Mouse (Mus musculus): Measurements from ENCODE around the gene Scarf1. TPM values are rescaled to one million over a fixed set of nuclear protein-coding genes. Genes with fewer than 3 reads are reported as not detected.

The Scarf1 gene
- 9.4 and 12.3 TPM in 2 replicates for polyA plus RNA-seq (2012; rRNA removed)

- H3K27me3 ChIP-seq (ENCODE audit: control insufficient read depth, insufficient read depth, low read length) = no peaks in the 10 kb centered on the region
- H3K36me3 ChIP-seq (ENCODE audit: control insufficient read depth, insufficient read depth, low read length) = peaks cover 13% of the 10 kb centered on the region
- WGBS = 76% methylated on average over 8 of the region's 8 CpGs
- H3K27ac ChIP-seq (ENCODE audit: insufficient read depth, low read depth, low read length) = no peak within 1 kb of the TSS
- TF ChIP-seq POLR2A (IDR thresholded peaks at IDR 0.05; ENCODE audit: low read depth, low read length) = no peak
- TF ChIP-seq CTCF (IDR thresholded peaks at IDR 0.05; ENCODE audit: extremely low read depth, insufficient read length, insufficient replicate concordance, low read depth, low read length) = no peak
- peaks cover 11% of the 10 kb centered on the region for H3K4me1 ChIP-seq (ENCODE audit: control insufficient read depth, insufficient read depth, insufficient read length, low read length)
- peak within 1 kb of the TSS; percentile 49 for H3K4me3 ChIP-seq (ENCODE audit: low read depth, low read length)
These were observed at the start of gene Scarf1 for GRCm38 (mm10) chr11:75513336-75513735. Gene Scarf1, plus strand, starts transcription at chr11:75513540.

GRCm38 (mm10) chr11:75463624-75464023 lies 49.7 kb upstream of the Scarf1 start:
- Histone ChIP-seq H3K36me3 (ENCODE audit: control insufficient read depth, insufficient read depth, low read length) (peaks cover 27% of the 10 kb centered on the region), H3K4me1 (ENCODE audit: control insufficient read depth, insufficient read depth, insufficient read length, low read length) (peaks cover 30% of the 10 kb centered on the region), H3K27ac (ENCODE audit: insufficient read depth, low read depth, low read length) (peak overlapping the region; percentile 44), H3K27me3 (ENCODE audit: control insufficient read depth, insufficient read depth, low read length) (no peaks in the 10 kb centered on the region), H3K4me3 (ENCODE audit: low read depth, low read length) (peak overlapping the region; percentile 97)
- WGBS = 26% methylated on average over 4 of the region's 4 CpGs
- no peak for TF ChIP-seq POLR2A (IDR thresholded peaks at IDR 0.05; ENCODE audit: low read depth, low read length)
- TF ChIP-seq CTCF (IDR thresholded peaks at IDR 0.05; ENCODE audit: extremely low read depth, insufficient read length, insufficient replicate concordance, low read depth, low read length) = no peak

- Histone ChIP-seq H3K4me3 (ENCODE audit: low read depth, low read length) (no peak overlapping the region), H3K4me1 (ENCODE audit: control insufficient read depth, insufficient read depth, insufficient read length, low read length) (peaks cover 29% of the 10 kb centered on the region), H3K36me3 (ENCODE audit: control insufficient read depth, insufficient read depth, low read length) (peaks cover 27% of the 10 kb centered on the region), H3K27me3 (ENCODE audit: control insufficient read depth, insufficient read depth, low read length) (no peaks in the 10 kb centered on the region), H3K27ac (ENCODE audit: insufficient read depth, low read depth, low read length) (no peak overlapping the region)
- TF ChIP-seq POLR2A (IDR thresholded peaks at IDR 0.05; ENCODE audit: low read depth, low read length) (no peak), CTCF (IDR thresholded peaks at IDR 0.05; ENCODE audit: extremely low read depth, insufficient read length, insufficient replicate concordance, low read depth, low read length) (no peak)
- 76% methylated on average over 6 of the region's 6 CpGs for WGBS
These were observed 48.9 kb upstream of the Scarf1 start for GRCm38 (mm10) chr11:75464417-75464816.

DNA sequence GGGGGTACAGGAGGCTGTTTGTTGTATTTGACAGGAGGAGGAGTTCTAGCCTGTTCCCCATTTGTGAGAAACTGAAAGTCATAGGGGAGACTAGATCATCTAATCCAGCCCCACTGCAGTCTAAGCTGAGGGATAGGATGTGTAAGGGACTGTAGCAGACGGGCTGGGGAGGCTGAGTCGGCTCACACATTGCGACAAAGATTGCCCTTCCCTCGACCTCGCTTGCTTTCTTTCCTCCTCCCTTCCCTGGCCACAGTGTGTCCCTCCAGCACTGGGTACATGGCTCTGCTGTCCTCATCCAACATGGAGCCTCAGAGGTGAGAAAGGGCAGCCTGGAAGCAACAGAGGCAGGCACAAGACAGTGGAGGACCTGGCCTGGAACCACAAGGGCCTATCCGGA lies 48.3 kb upstream of the Scarf1 start:
- no peak overlapping the region for H3K27ac ChIP-seq (ENCODE audit: insufficient read depth, low read depth, low read length)
- 78% methylated on average over 6 of the region's 6 CpGs for WGBS
- H3K27me3 ChIP-seq (ENCODE audit: control insufficient read depth, insufficient read depth, low read length) = no peaks in the 10 kb centered on the region
- H3K4me3 ChIP-seq (ENCODE audit: low read depth, low read length) = no peak overlapping the region
- TF ChIP-seq CTCF (IDR thresholded peaks at IDR 0.05; ENCODE audit: extremely low read depth, insufficient read length, insufficient replicate concordance, low read depth, low read length) = no peak
- no peak for TF ChIP-seq POLR2A (IDR thresholded peaks at IDR 0.05; ENCODE audit: low read depth, low read length)
- H3K36me3 ChIP-seq (ENCODE audit: control insufficient read depth, insufficient read depth, low read length) = peaks cover 27% of the 10 kb centered on the region
- H3K4me1 ChIP-seq (ENCODE audit: control insufficient read depth, insufficient read depth, insufficient read length, low read length) = peaks cover 26% of the 10 kb centered on the region

GRCm38 (mm10) chr11:75466731-75467505 lies 46.4 kb upstream of the Scarf1 start:
- 98% methylated on average over 4 of the region's 4 CpGs for WGBS
- H3K36me3 ChIP-seq (ENCODE audit: control insufficient read depth, insufficient read depth, low read length) = peaks cover 27% of the 10 kb centered on the region
- peaks cover 27% of the 10 kb centered on the region for H3K4me1 ChIP-seq (ENCODE audit: control insufficient read depth, insufficient read depth, insufficient read length, low read length)
- peak; percentile 33; the same call in 1 of the 2 replicates for TF ChIP-seq CTCF (IDR thresholded peaks at IDR 0.05; ENCODE audit: extremely low read depth, insufficient read length, insufficient replicate concordance, low read depth, low read length)
- no peak for TF ChIP-seq POLR2A (IDR thresholded peaks at IDR 0.05; ENCODE audit: low read depth, low read length)
- no peak overlapping the region for H3K27ac ChIP-seq (ENCODE audit: insufficient read depth, low read depth, low read length)
- no peak overlapping the region for H3K4me3 ChIP-seq (ENCODE audit: low read depth, low read length)
- no peaks in the 10 kb centered on the region for H3K27me3 ChIP-seq (ENCODE audit: control insufficient read depth, insufficient read depth, low read length)

DNA sequence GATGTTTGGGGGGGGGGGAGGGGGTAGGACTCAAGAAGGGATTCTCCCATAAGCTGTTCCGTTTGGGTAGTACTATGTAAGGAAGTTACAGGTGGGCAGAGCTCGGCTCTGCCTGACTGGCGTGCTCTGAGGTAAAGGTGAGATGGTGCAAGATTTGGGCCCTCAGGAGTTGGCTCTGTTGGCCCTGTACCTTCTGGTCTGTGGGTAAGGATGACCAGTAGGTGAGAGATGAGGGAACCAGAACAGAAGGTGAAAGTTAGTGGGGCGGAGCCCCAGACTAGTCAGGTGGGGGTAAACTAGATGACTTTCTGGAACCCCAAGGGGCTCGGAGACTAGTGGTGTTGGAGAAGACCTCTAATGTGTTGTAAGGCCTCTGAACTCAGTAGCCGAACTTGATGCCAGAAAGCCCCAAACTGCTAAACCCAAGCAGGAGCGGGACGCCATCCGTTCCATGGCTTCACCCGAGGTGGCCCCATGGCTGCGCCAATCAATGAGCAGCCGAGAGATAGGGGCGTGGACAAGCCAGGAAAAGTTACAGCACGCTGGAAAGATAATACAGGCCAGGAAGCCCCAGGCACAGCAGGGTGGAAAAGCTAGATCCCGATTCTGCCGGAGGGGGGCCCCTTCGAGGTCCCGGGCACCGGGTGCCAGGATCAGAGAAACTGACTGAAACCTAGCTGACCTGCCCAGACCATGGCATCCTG lies 45.7 kb upstream of the Scarf1 start:
- peak overlapping the region; percentile 60 for H3K4me3 ChIP-seq (ENCODE audit: low read depth, low read length)
- H3K27ac ChIP-seq (ENCODE audit: insufficient read depth, low read depth, low read length) = peak overlapping the region; percentile 0; the same call in 1 of the 2 replicates
- TF ChIP-seq POLR2A (IDR thresholded peaks at IDR 0.05; ENCODE audit: low read depth, low read length) = peak; percentile 45; the same call in 1 of the 2 replicates
- 0 out of 2 replicates have a peak, but pooled peaks have one; percentile 20 for TF ChIP-seq CTCF (IDR thresholded peaks at IDR 0.05; ENCODE audit: extremely low read depth, insufficient read length, insufficient replicate concordance, low read depth, low read length)
- 17% methylated on average over 19 of the region's 19 CpGs for WGBS
- peaks cover 29% of the 10 kb centered on the region for H3K4me1 ChIP-seq (ENCODE audit: control insufficient read depth, insufficient read depth, insufficient read length, low read length)
- peaks cover 27% of the 10 kb centered on the region for H3K36me3 ChIP-seq (ENCODE audit: control insufficient read depth, insufficient read depth, low read length)
- H3K27me3 ChIP-seq (ENCODE audit: control insufficient read depth, insufficient read depth, low read length) = no peaks in the 10 kb centered on the region

- peak overlapping the region; percentile 0; the same call in 1 of the 2 replicates for H3K27ac ChIP-seq (ENCODE audit: insufficient read depth, low read depth, low read length)
These were observed 44.9 kb upstream of the Scarf1 start for GRCm38 (mm10) chr11:75468410-75468809.

More at GRCm38 (mm10) chr11:75468410-75468809, 44.9 kb upstream of the Scarf1 start:
- peaks cover 25% of the 10 kb centered on the region for H3K36me3 ChIP-seq (ENCODE audit: control insufficient read depth, insufficient read depth, low read length)
- TF ChIP-seq POLR2A (IDR thresholded peaks at IDR 0.05; ENCODE audit: low read depth, low read length) (no peak), CTCF (IDR thresholded peaks at IDR 0.05; ENCODE audit: extremely low read depth, insufficient read length, insufficient replicate concordance, low read depth, low read length) (no peak)
- WGBS = 63% methylated on average over 7 of the region's 7 CpGs
- H3K4me3 ChIP-seq (ENCODE audit: low read depth, low read length) = peak overlapping the region; percentile 60
- H3K4me1 ChIP-seq (ENCODE audit: control insufficient read depth, insufficient read depth, insufficient read length, low read length) = peaks cover 34% of the 10 kb centered on the region
- no peaks in the 10 kb centered on the region for H3K27me3 ChIP-seq (ENCODE audit: control insufficient read depth, insufficient read depth, low read length)
